Mouse (Mus musculus) left cerebral cortex, adult 8-10 months (tissue): ENCODE data around the gene Wdr24. TPM values are rescaled to one million over a fixed set of nuclear protein-coding genes. Genes with fewer than 3 reads are reported as not detected.
A peak's percentile ranks its signal among the peaks of the same experiment; 100 is the strongest.

Experiments
- DNase-seq, 2 experiments: peaks; one replicate each; pipeline ENCODE4 v3.0.0; 2022; ENCODE audit warnings: low spot score in 2 of 2
- microRNA-seq, 2 experiments: library from miRNA; unstranded; fragments of <30 nt; microRNA quantifications; one replicate each; pipeline ENCODE4 v1.2.0; 2022
- total RNA-seq, 4 experiments: library from RNA; stranded (reverse); gene quantifications; 2 replicates each; pipeline ENCODE4 v1.2.4; 2022

The Wdr24 gene
- total RNA-seq, 4 experiments from 2014 or later, result 22.1 to 28.5 (median 26.8) TPM

GRCm38 (mm10) chr17:25875171-25876136 is 52.0 kb downstream of the Wdr24 start:
- peak; percentile 84 to 86 for DNase-seq

GRCm38 (mm10) chr17:25876347-25876915 is 53.0 kb downstream of the Wdr24 start:
- no peak for DNase-seq

DNA sequence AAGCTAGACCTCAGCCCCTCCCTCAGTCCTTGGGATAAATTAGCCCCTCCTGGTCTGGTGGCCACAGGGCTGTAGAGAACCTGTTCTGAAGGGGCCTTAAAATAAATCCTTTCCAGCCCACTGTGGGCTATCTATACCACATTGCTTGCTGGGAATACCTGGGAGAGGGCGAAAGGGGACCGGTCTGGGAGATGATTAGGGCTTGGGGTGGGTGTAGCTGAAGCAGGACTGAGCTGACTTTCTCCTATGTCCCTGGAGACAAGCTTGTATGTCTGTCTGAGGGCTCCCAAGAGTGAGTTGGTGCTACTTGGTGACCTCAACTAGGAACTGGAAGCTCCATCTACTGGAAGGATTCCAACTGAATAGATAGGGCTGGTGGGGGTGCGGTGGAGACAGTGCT is 53.6 kb downstream of the Wdr24 start:
- no peak for DNase-seq

GRCm38 (mm10) chr17:25877741-25878610 is 54.5 kb downstream of the Wdr24 start:
- DNase-seq, result no peak

Small RNAs within 50 kb of the gene (microRNA-seq; reads per million reads assigned to microRNA genes)
- 2.2 to 5.0 reads per million in 2 experiments for gene Mir3082
- gene Mir6966, result 2.1 to 2.2 reads per million in 2 experiments

Other genes starting within 250 kb of the Wdr24 start
- gene Lmf1, start 244.5 kb upstream of the Wdr24 start, total RNA-seq, result 10 to 100 TPM; 22.0 to 26.3 (median 24.6) TPM
- gene Gng13, start 106.5 kb upstream of the Wdr24 start, total RNA-seq, result 100 to 1,000 TPM; 125 to 148 (median 137) TPM
- gene Chtf18, start 96.2 kb upstream of the Wdr24 start, total RNA-seq, result 1 to 10 TPM; 1.8 to 3.1 (median 2.1) TPM
- gene Rpusd1, start 96.0 kb upstream of the Wdr24 start, total RNA-seq, result 10 to 100 TPM; 55.9 to 61.2 (median 58.2) TPM
- gene Mslnl, start 87.6 kb upstream of the Wdr24 start, total RNA-seq, result 1 to 10 TPM in 1 of 4 experiments, under 1 TPM in 3; 0.30 to 1.1 (median 0.70) TPM
- gene Msln, start 69.2 kb upstream of the Wdr24 start, total RNA-seq, result 1 to 10 TPM; 2.3 to 4.9 (median 2.6) TPM
- gene Narfl, start 49.9 kb upstream of the Wdr24 start, total RNA-seq, result 10 to 100 TPM; 32.1 to 40.6 (median 37.2) TPM
- 100 to 1,000 TPM; 120 to 140 (median 140) TPM for gene Haghl, start 38.0 kb upstream of the Wdr24 start, total RNA-seq
- under 1 TPM in 3 of 4 experiments, not detected in 1; 0.37 to 0.84 (median 0.37) TPM for gene Ccdc78, start 37.0 kb upstream of the Wdr24 start, total RNA-seq
- gene Fam173a, start 30.7 kb upstream of the Wdr24 start, total RNA-seq, result 10 to 100 TPM; 83.6 to 99.1 (median 88.6) TPM
- 1 to 10 TPM in 2 of 4 experiments, not detected in 2; 1.8 to 3.3 TPM for gene AC134908.4, start 28.0 kb upstream of the Wdr24 start, total RNA-seq
- gene Metrn, start 26.5 kb upstream of the Wdr24 start, total RNA-seq, result 10 to 100 TPM; 83.0 to 89.4 (median 88.3) TPM
- 100 to 1,000 TPM; 603 to 725 (median 681) TPM for gene Fbxl16, start 14.5 kb upstream of the Wdr24 start, total RNA-seq
- 10 to 100 TPM; 52.6 to 63.8 (median 56.4) TPM for gene Jmjd8, start 5.2 kb downstream of the Wdr24 start, total RNA-seq
- 100 to 1,000 TPM; 168 to 175 (median 172) TPM for gene Stub1, start 9.8 kb downstream of the Wdr24 start, total RNA-seq
- 10 to 100 TPM; 32.6 to 42.3 (median 37.5) TPM for gene Rhbdl1, start 13.7 kb downstream of the Wdr24 start, total RNA-seq
- 10 to 100 TPM; 19.4 to 25.5 (median 21.2) TPM for gene Gm20683, start 18.1 kb downstream of the Wdr24 start, total RNA-seq
- gene Rhot2, start 21.2 kb downstream of the Wdr24 start, total RNA-seq, result 10 to 100 TPM; 59.9 to 86.5 (median 78.9) TPM
- gene Wdr90, start 37.9 kb downstream of the Wdr24 start, total RNA-seq, result 10 to 100 TPM; 23.4 to 29.1 (median 24.5) TPM
- gene Mcrip2, start 45.1 kb downstream of the Wdr24 start, total RNA-seq, result 10 to 100 TPM; 16.8 to 25.2 (median 19.0) TPM
- 10 to 100 TPM; 31.4 to 37.3 (median 34.6) TPM for gene Mettl26, start 51.4 kb downstream of the Wdr24 start, total RNA-seq
- gene Wfikkn1, start 57.2 kb downstream of the Wdr24 start, total RNA-seq, result 1 to 10 TPM; 1.4 to 3.2 (median 1.5) TPM
- gene Rab40c, start 96.1 kb downstream of the Wdr24 start, total RNA-seq, result 10 to 100 TPM; 39.7 to 46.1 (median 45.1) TPM
- 100 to 1,000 TPM; 104 to 113 (median 104) TPM for gene Pigq, start 121.3 kb downstream of the Wdr24 start, total RNA-seq
- under 1 TPM; 0.41 to 0.74 (median 0.48) TPM for gene Nhlrc4, start 121.3 kb downstream of the Wdr24 start, total RNA-seq
- gene A930017K11Rik, start 128.9 kb downstream of the Wdr24 start, total RNA-seq, result 1 to 10 TPM in 3 of 4 experiments, under 1 TPM in 1; 0.63 to 1.8 (median 1.4) TPM
- 10 to 100 TPM; 34.3 to 50.9 (median 46.4) TPM for gene Capn15, start 162.2 kb downstream of the Wdr24 start, total RNA-seq
- 10 to 100 TPM; 89.1 to 97.8 (median 95.8) TPM for gene Rab11fip3, start 245.9 kb downstream of the Wdr24 start, total RNA-seq